Mouse (Mus musculus): ENCODE measurements around the gene Sfxn2.

GRCm38 (mm10) chr19:46562132-46562531, 11.0 kb upstream of the Sfxn2 start:
- TF ChIP-seq GATA1 (IDR thresholded peaks at IDR 0.05; ENCODE audit: low read length): no peak
- TF ChIP-seq TAL1 (IDR thresholded peaks at IDR 0.05; ENCODE audit: low read length): no peak
